ENCODE assay signal across 32 mouse cellular contexts in genomic region chr16:18004589-18004988, GRCm38 (mm10). TPM values are rescaled to one million over a fixed set of nuclear protein-coding genes. Genes with fewer than 3 reads are reported as not detected.
DNase-seq lines count a peak whose midpoint lies in the region; ATAC-seq and TF ChIP-seq lines count a peak whose summit lies in the region.
"Had no signal": no experiment of that assay in that cellular context is flagged by ENCODE, and none has a peak within 500 bp of the region (broad histone marks: within the 10 kb centered on the region; RNA-seq: fewer than 3 reads in every experiment).

No protein-coding gene starts in this region.

- H3K9me3 ChIP-seq in kidney, embryonic 16.5 days (ENCODE audit: low read length) = no peaks in the 10 kb centered on the region
- H3K9me3 ChIP-seq: embryonic facial prominence, embryonic 15.5 days; forebrain, embryonic 13.5 days; G1E; heart, embryonic 12.5 days; kidney, embryonic 15.5 days; liver, embryonic 13.5 days; neural tube, embryonic 12.5 days had no signal

- H3K36me3 ChIP-seq in C2C12 (ENCODE audit: control insufficient read depth, insufficient read depth) = no peaks in the 10 kb centered on the region
- no peaks in the 10 kb centered on the region for H3K36me3 ChIP-seq in kidney, embryonic 16.5 days (ENCODE audit: insufficient read depth, low read length)
- H3K36me3 ChIP-seq: embryonic facial prominence, embryonic 15.5 days; G1E; heart, embryonic 12.5 days; kidney, embryonic 15.5 days; liver, embryonic 13.5 days; neural tube, embryonic 12.5 days had no signal

- peaks cover 59% of the 10 kb centered on the region for H3K27me3 ChIP-seq in C2C12 (ENCODE audit: control insufficient read depth, insufficient read depth, insufficient read length)
- no peaks in the 10 kb centered on the region for H3K27me3 ChIP-seq in kidney, embryonic 16.5 days (ENCODE audit: insufficient read depth, low read length)
- H3K27me3 ChIP-seq: embryonic facial prominence, embryonic 15.5 days; forebrain, embryonic 13.5 days; heart, embryonic 12.5 days; kidney, embryonic 15.5 days; liver, embryonic 13.5 days; neural tube, embryonic 12.5 days had no signal

- no peaks in the 10 kb centered on the region for H3K4me1 ChIP-seq in kidney, embryonic 16.5 days (ENCODE audit: insufficient read depth, low read length)
- H3K4me1 ChIP-seq: embryonic facial prominence, embryonic 15.5 days; forebrain, embryonic 13.5 days; heart, embryonic 12.5 days; kidney, embryonic 15.5 days; liver, embryonic 13.5 days; neural tube, embryonic 12.5 days had no signal

- DNase-seq in 416B (ENCODE audit: low read depth) = peak; percentile 51
- DNase-seq in thymus, postnatal 36 days = peak; percentile 6 to 12
- DNase-seq in frontal cortex, postnatal 25 days (ENCODE audit: low spot score in 2 of 2) = no peak
- DNase-seq: adrenal gland, postnatal 14 days; cerebellum, adult 11 months; cerebellum, adult 9-10 months; gastrocnemius, postnatal 14 days; heart, adult 18-20 months; heart, postnatal 4 days; kidney, adult 18-20 months; liver, embryonic 13.5 days; right cerebral cortex, adult 18-20 months; spleen, adult 18-20 months had no signal

- no peak overlapping the region for H3K27ac ChIP-seq in kidney, embryonic 16.5 days (ENCODE audit: low read length)
- H3K27ac ChIP-seq: embryonic facial prominence, embryonic 15.5 days; forebrain, embryonic 13.5 days; hindbrain, embryonic 14.5 days; kidney, embryonic 15.5 days; liver, embryonic 13.5 days; neural tube, embryonic 12.5 days had no signal

- no peaks in the 10 kb centered on the region for H3K79me2 ChIP-seq in C2C12 (ENCODE audit: control insufficient read depth, insufficient read depth)

- H3K9ac ChIP-seq in kidney, embryonic 16.5 days (replicated peaks; ENCODE audit: low read length) = no peak overlapping the region
- H3K9ac ChIP-seq: embryonic facial prominence, embryonic 15.5 days; forebrain, embryonic 13.5 days; heart, embryonic 12.5 days; hindbrain, embryonic 14.5 days; kidney, embryonic 15.5 days; liver, embryonic 13.5 days; neural tube, embryonic 12.5 days had no signal

- TF ChIP-seq CTCF in C2C12 (IDR thresholded peaks at IDR 0.05; ENCODE audit: control insufficient read depth, insufficient read depth, insufficient read length) = no peak

- H3ac ChIP-seq in C2C12 (ENCODE audit: control insufficient read depth, insufficient read length, low read depth) = no peak overlapping the region

- no peak overlapping the region for H3K4me3 ChIP-seq in C2C12 (ENCODE audit: insufficient read depth, poor library complexity, severe bottlenecking)
- no peak overlapping the region for H3K4me3 ChIP-seq in kidney, embryonic 16.5 days (ENCODE audit: low read length)
- H3K4me3 ChIP-seq: embryonic facial prominence, embryonic 15.5 days; forebrain, embryonic 13.5 days; heart, embryonic 12.5 days; kidney, embryonic 15.5 days; liver, embryonic 13.5 days; neural tube, embryonic 12.5 days had no signal

- no peaks in the 10 kb centered on the region for H3K79me3 ChIP-seq in C2C12 (ENCODE audit: low read depth)

- ATAC-seq in granulocyte monocyte progenitor cell, adult 5-6 weeks (replicated peaks; ENCODE audit: poor library complexity, severe bottlenecking) = peak; percentile 90
- no peak for ATAC-seq in kidney, embryonic 16.5 days (ENCODE audit: low FRiP score, low TSS enrichment)
- ATAC-seq: forebrain, embryonic 13.5 days; lung, postnatal 0 days; midbrain, embryonic 16.5 days had no signal

- no peak overlapping the region for H3K4me2 ChIP-seq in kidney, embryonic 16.5 days (replicated peaks; ENCODE audit: low read depth, low read length)
- H3K4me2 ChIP-seq: embryonic facial prominence, embryonic 15.5 days; forebrain, embryonic 13.5 days; heart, embryonic 12.5 days; hindbrain, embryonic 14.5 days; kidney, embryonic 15.5 days; liver, embryonic 13.5 days; midbrain, embryonic 11.5 days; neural tube, embryonic 12.5 days had no signal

- WGBS in kidney, embryonic 16.5 days = 76% methylated on average over 5 of the region's 5 CpGs

TF ChIP-seq in C2C12, 6 proteins besides CTCF, POLR2A, EP300 and RAD21:
- TF ChIP-seq MYOG (IDR thresholded peaks at IDR 0.05; ENCODE audit: control insufficient read depth, extremely low read depth, insufficient read length) (no peak), USF1 (IDR thresholded peaks at IDR 0.05; ENCODE audit: low read depth) (no peak), CEBPB (IDR thresholded peaks at IDR 0.05; ENCODE audit: low read depth) (peak; percentile 49), MYOD1 (IDR thresholded peaks at IDR 0.05; ENCODE audit: control insufficient read depth, insufficient read length, low read depth) (no peak), FOSL1 (IDR thresholded peaks at IDR 0.05; ENCODE audit: insufficient read depth, low read length, poor library complexity, severe bottlenecking) (no peak), MAX (IDR thresholded peaks at IDR 0.05) (no peak)

RNA-seq across cellular contexts. Expression of gene Vpreb2, which starts 24.4 kb away (rescaled TPM):
- not detected for polyA plus RNA-seq in C2C12 (2012; fragmentation: generic; extraction: Trizol)
- not detected in 2 replicates for total RNA-seq in granulocyte monocyte progenitor cell, adult 5-6 weeks (2014; fragmentation: Nextera tagmentation)
- total RNA-seq in granulocyte monocyte progenitor cell, adult 5-6 weeks (2017) = not detected in 2 replicates
- not detected in 2 replicates for polyA plus RNA-seq in kidney, embryonic 16.5 days (2015; fragmentation: Nextera tagmentation; extraction: Ambion mirVana)
- total RNA-seq: adrenal gland, postnatal 14 days; G1E; heart, adult 18-20 months; heart, postnatal 4 days; layer of hippocampus, adult 8-10 months; layer of hippocampus, postnatal 25 days; left cerebral cortex, postnatal 36 days had no signal
- polyA plus RNA-seq: embryonic facial prominence, embryonic 15.5 days; forebrain, embryonic 13.5 days; G1E; heart, embryonic 12.5 days; heart, postnatal 0 days; hindbrain, embryonic 14.5 days; kidney, embryonic 15.5 days; limb, embryonic 14.5 days; midbrain, embryonic 11.5 days; midbrain, embryonic 16.5 days; neural tube, embryonic 12.5 days; stomach, embryonic 16.5 days had no signal

RNA-seq across cellular contexts. Expression of gene Dgcr6, which starts 48.1 kb away (rescaled TPM):
- polyA plus RNA-seq in C2C12 (2012; fragmentation: generic; extraction: Trizol) = 71.1 TPM
- total RNA-seq in granulocyte monocyte progenitor cell, adult 5-6 weeks (2014; fragmentation: Nextera tagmentation) = 22.3 and 53.9 TPM in 2 replicates
- 19.7 and 24.1 TPM in 2 replicates for total RNA-seq in granulocyte monocyte progenitor cell, adult 5-6 weeks (2017)
- 103 and 104 TPM in 2 replicates for polyA plus RNA-seq in kidney, embryonic 16.5 days (2015; fragmentation: Nextera tagmentation; extraction: Ambion mirVana)

Comparison
In these comparisons a context has a peak if more than half of its experiments do, and no peak if none do; other contexts are left out.
1. DNase-seq: peak in 416B (single experiment) and thymus, postnatal 36 days (2 of 2); none in frontal cortex, postnatal 25 days (0 of 2).